Mouse (Mus musculus) limb, embryonic 15.5 days (tissue): Measurements from ENCODE around the gene Kmo. TPM values are rescaled to one million over a fixed set of nuclear protein-coding genes. Genes with fewer than 3 reads are reported as not detected.

Experiments
- ATAC-seq: fragments of 200-750 bp; cut with Nextera tagmentation; 2 replicates; pipeline ENCODE4 v1.8.0; 2017; ENCODE audit warnings: low read depth, moderate TSS enrichment; ENCODE audit not compliant: insufficient number of reproducible peaks, low FRiP score, low TSS enrichment
- H3K27ac ChIP-seq: fragments of 300-500 bp; sonication (generic); 2 replicates; pipeline ENCODE4 v1.5.1; 2015; ENCODE audit warnings: moderate library complexity, mild to moderate bottlenecking, inconsistent platforms
- H3K27me3 ChIP-seq: fragments of 300-500 bp; sonication (generic); 2 replicates; pipeline ENCODE4 v1.6.1; 2015; ENCODE audit warnings: inconsistent platforms
- H3K36me3 ChIP-seq: fragments of 300-500 bp; sonication (generic); 2 replicates; pipeline ENCODE4 v1.6.1; 2015; ENCODE audit warnings: inconsistent platforms
- H3K4me1 ChIP-seq: fragments of 300-500 bp; sonication (generic); 2 replicates; pipeline ENCODE4 v1.6.1; 2015; ENCODE audit warnings: inconsistent platforms
- H3K4me2 ChIP-seq: fragments of 300-500 bp; sonication (generic); 2 replicates; pipeline ENCODE4 v1.6.1; 2015; ENCODE audit warnings: mild to moderate bottlenecking, inconsistent platforms
- H3K4me3 ChIP-seq: fragments of 300-500 bp; sonication (generic); 2 replicates; pipeline ENCODE4 v1.5.1; 2015; ENCODE audit warnings: mild to moderate bottlenecking, inconsistent platforms
- H3K9ac ChIP-seq: fragments of 300-500 bp; sonication (generic); 2 replicates; pipeline ENCODE4 v1.6.1; 2015; ENCODE audit warnings: inconsistent platforms
- H3K9me3 ChIP-seq: fragments of 300-500 bp; sonication (generic); 2 replicates; pipeline ENCODE4 v1.6.1; 2016; ENCODE audit warnings: inconsistent platforms
- WGBS: fragments of 180-500 bp; shearing (Covaris S2); methylation state at CpG from one replicate; pipeline ENCODE4 v1.1.7; 2015; 5-methylcytosine and 5-hydroxymethylcytosine counted together
- polyA plus RNA-seq: library from polyadenylated mRNA; unstranded; fragments of >200 nt; fragmentation: Nextera tagmentation; extraction: Ambion mirVana; gene quantifications from 2 replicates; pipeline ENCODE4 v1.2.1, GENCODE M21; 2015

Gene Kmo
- polyA plus RNA-seq, 1 experiment from 2014 or later, result 0.31 TPM

GRCm38 (mm10) chr1:175675116-175675515 is 54.9 kb downstream of the Kmo start:
- 87% methylated on average over 6 of the region's 6 CpGs for WGBS
- H3K27ac ChIP-seq, result no peak overlapping the region

DNA sequence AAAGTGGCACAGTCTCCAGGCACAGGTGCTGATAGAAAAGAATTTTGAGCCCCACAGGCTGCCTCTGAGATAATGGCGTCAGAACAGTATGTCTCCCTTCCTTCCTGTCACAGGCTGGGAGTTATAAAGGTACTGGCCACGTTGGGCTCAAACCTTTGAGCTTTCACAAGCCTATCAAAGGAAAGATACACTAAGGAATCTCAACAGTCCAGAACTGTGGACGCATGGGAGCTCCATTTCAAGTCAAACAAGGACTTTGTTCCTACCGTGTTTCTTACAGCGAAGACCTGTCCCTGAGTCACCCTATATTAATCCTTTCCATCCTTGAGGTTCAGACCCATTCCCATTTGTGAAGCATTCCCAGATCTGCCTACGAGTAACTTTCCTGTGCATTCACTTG is 57.3 kb downstream of the Kmo start:
- H3K4me3 ChIP-seq, result no peak overlapping the region
- no peak overlapping the region for H3K27ac ChIP-seq
- H3K9ac ChIP-seq, result no peak overlapping the region
- H3K4me1 ChIP-seq, result no peaks in the 10 kb centered on the region
- H3K4me2 ChIP-seq, result no peak overlapping the region
- no peaks in the 10 kb centered on the region for H3K9me3 ChIP-seq
- WGBS, result 80% methylated on average over 6 of the region's 6 CpGs
- no peaks in the 10 kb centered on the region for H3K27me3 ChIP-seq
- ATAC-seq, result no peak
- no peaks in the 10 kb centered on the region for H3K36me3 ChIP-seq

More at GRCm38 (mm10) chr1:175675116-175675515, 54.9 kb downstream of the Kmo start:
- no peak overlapping the region for H3K4me3 ChIP-seq
- H3K9me3 ChIP-seq, result no peaks in the 10 kb centered on the region
- ATAC-seq, result no peak
- H3K27me3 ChIP-seq, result no peaks in the 10 kb centered on the region
- H3K4me1 ChIP-seq, result no peaks in the 10 kb centered on the region
- H3K9ac ChIP-seq, result no peak overlapping the region
- no peaks in the 10 kb centered on the region for H3K36me3 ChIP-seq
- H3K4me2 ChIP-seq, result no peak overlapping the region

DNA sequence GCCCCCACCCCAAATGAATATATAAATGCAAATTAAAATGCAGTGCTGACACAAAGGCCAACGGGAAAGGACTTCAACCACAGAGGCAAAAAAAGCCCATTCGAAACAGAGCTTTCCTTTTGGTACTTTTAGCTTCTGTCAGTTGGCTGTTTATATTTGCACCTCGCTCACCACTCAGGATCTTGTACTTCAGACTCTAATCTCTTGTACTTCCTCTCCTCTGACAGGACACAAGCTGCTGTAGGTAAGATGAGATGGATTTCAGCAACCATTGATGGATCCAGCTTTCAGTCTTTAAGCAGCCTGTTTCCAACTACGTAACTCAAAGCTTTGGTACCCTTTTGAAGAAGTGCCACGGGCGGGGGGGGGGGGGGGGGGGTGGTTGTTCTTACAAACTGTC is 60.8 kb downstream of the Kmo start:
- no peak for ATAC-seq
- no peaks in the 10 kb centered on the region for H3K27me3 ChIP-seq
- H3K4me1 ChIP-seq, result no peaks in the 10 kb centered on the region
- no peak overlapping the region for H3K4me2 ChIP-seq
- no peak overlapping the region for H3K27ac ChIP-seq
- H3K9ac ChIP-seq, result no peak overlapping the region
- H3K9me3 ChIP-seq, result no peaks in the 10 kb centered on the region
- H3K36me3 ChIP-seq, result no peaks in the 10 kb centered on the region
- H3K4me3 ChIP-seq, result no peak overlapping the region
- 87% methylated on average over 6 of the region's 6 CpGs for WGBS

DNA sequence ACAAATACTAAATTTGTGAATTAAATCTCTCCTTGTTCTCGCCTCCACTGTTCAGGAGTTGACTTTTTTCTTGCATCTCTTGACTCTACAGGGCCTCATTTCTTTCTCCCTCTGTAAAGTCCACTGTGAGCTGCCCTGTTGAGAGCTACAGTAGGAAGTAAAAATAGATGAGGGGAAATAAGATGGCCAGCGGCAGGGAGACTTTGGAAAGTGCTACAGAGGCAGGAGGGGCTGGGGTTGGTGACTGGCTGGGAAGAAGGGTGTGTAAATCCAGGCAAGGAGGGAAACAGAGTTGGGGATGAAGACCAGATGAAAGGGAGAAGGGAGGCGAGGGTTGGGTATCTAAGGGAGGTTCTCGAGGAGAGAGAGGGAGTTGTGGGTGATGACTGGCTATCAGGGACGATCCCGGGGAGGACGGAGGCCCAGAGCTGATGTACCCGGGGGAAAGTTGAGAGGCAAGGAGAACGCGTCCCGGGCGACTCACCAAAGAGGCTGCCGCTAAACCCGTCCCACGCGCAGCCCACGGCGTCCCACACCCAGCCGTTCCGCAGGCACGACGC is 71.6 kb downstream of the Kmo start:
- H3K9ac ChIP-seq, result peak overlapping the region; percentile 74
- WGBS, result 2% methylated on average over 22 of the region's 22 CpGs

DNA sequence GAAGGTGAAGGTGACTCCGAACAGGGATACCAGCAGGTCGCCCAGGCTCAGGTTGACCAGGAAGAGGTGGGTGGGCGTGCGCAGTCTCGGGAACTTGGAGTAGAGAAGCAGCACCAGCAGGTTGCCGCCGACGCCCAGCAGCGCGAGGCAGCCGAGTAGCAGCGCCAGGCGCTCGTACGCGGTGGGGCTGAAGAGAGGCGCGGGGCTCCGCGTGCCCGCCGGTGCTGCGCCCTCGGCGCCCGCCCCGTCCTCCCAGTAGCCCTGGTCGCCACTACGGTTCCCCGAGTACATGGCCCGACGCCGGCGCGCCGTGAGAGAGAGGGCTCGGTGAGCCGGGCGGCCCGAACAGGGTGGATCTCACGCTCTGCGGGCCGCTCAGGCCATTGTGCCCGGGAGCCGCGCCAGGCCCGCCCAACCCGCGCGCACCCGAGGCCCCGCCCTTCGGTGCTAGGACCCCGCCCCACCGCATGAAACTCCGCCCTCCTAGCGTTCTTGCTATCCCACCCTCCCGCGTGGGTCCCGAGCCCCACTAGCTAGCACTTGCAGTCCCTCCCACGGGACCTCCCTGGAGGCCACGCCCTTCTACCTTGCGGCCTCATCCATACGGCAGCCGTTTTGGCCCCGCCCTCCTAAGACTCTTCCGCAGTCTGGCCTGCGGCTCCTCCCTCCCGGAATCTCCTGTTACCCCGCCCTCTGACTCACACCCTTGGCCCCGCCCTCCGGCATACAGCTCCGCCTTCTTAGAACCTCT is 72.2 kb downstream of the Kmo start, which contains the start of the genes Opn3 and Chml:
Gene Opn3 (minus strand): TSS at position 531 of the 751 bp plus-strand sequence.
Gene Chml (minus strand): TSS at position 656 of the 751 bp plus-strand sequence.
- Histone ChIP-seq H3K4me2 (peak within 1 kb of the TSS; percentile 92), H3K27ac (peak within 1 kb of the TSS; percentile 86), H3K9ac (peak within 1 kb of the TSS; percentile 74), H3K9me3 (no peaks in the 10 kb centered on the region), H3K27me3 (no peaks in the 10 kb centered on the region), H3K4me1 (peaks cover 15% of the 10 kb centered on the region; the same call in 1 of the 2 replicates), H3K36me3 (0 out of 2 replicates have a peak, but pooled peaks cover 9% of the 10 kb centered on the region), H3K4me3 (peak within 1 kb of the TSS; percentile 75)
- under 1% methylated on average over 56 of the region's 73 CpGs for WGBS
- peak; percentile 97 for ATAC-seq

More for the DNA sequence above, 71.6 kb downstream of the Kmo start:
- Histone ChIP-seq H3K4me1 (peaks cover 15% of the 10 kb centered on the region; the same call in 1 of the 2 replicates), H3K4me2 (peak overlapping the region; percentile 92), H3K27me3 (no peaks in the 10 kb centered on the region), H3K27ac (peak overlapping the region; percentile 86), H3K9me3 (no peaks in the 10 kb centered on the region), H3K4me3 (peak overlapping the region; percentile 75), H3K36me3 (0 out of 2 replicates have a peak, but pooled peaks cover 9% of the 10 kb centered on the region)
- ATAC-seq, result no peak

GRCm38 (mm10) chr1:175692997-175693361 is 72.8 kb downstream of the Kmo start:
- Histone ChIP-seq H3K4me2 (peak overlapping the region; percentile 92), H3K36me3 (0 out of 2 replicates have a peak, but pooled peaks cover 4% of the 10 kb centered on the region), H3K9me3 (no peaks in the 10 kb centered on the region), H3K4me1 (peaks cover 15% of the 10 kb centered on the region; the same call in 1 of the 2 replicates), H3K27me3 (no peaks in the 10 kb centered on the region), H3K9ac (no peak overlapping the region), H3K4me3 (peak overlapping the region; percentile 75), H3K27ac (peak overlapping the region; percentile 47; the same call in 1 of the 2 replicates)
- WGBS, result under 1% methylated on average over 17 of the region's 17 CpGs
- ATAC-seq, result no peak

DNA sequence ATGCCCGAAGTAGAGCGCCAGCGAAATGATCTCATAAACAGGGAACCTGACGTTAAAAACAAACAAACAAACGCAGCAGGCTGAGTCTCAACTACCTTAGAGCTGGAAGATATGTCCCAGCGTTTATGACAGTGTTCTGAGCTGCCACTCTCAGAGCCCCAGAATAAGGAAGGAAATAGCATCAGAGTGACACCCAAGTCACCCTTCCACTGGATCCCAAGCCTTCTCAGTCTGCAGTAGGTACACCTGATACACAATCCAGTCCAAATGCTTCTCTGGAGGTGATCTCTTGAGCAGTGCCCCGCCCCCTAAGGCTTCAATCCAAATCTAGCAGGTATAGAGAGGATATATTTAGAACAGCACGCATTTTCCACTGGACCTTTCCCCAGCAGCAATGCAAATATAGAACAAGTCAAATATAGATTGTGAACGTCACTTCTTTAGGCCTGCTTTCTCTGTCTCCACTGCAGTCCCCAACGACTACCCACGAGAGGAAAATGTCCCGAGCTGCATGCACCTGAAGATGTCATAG is 73.3 kb downstream of the Kmo start:
- H3K4me1 ChIP-seq, result peaks cover 15% of the 10 kb centered on the region; the same call in 1 of the 2 replicates
- no peaks in the 10 kb centered on the region for H3K27me3 ChIP-seq
- H3K27ac ChIP-seq, result peak overlapping the region; percentile 47; the same call in 1 of the 2 replicates
- H3K9ac ChIP-seq, result no peak overlapping the region
- no peaks in the 10 kb centered on the region for H3K9me3 ChIP-seq
- H3K4me3 ChIP-seq, result peak overlapping the region; percentile 75
- H3K4me2 ChIP-seq, result peak overlapping the region; percentile 92
- ATAC-seq, result no peak
- H3K36me3 ChIP-seq, result no peaks in the 10 kb centered on the region
- WGBS, result 38% methylated on average over 12 of the region's 12 CpGs

- no peaks in the 10 kb centered on the region for H3K27me3 ChIP-seq
- H3K4me2 ChIP-seq, result no peak within 1 kb of the TSS
- no peak for ATAC-seq
- H3K9me3 ChIP-seq, result no peaks in the 10 kb centered on the region
- peak within 1 kb of the TSS; percentile 17; the same call in 1 of the 2 replicates for H3K27ac ChIP-seq
- 89% methylated on average over 1 of the region's 1 CpGs for WGBS
- no peaks in the 10 kb centered on the region for H3K36me3 ChIP-seq
- no peak within 1 kb of the TSS for H3K4me3 ChIP-seq
- no peak within 1 kb of the TSS for H3K9ac ChIP-seq
- H3K4me1 ChIP-seq, result peaks cover 6% of the 10 kb centered on the region; the same call in 1 of the 2 replicates
These were observed 78.1 kb downstream of the Kmo start, which contains the start of gene Wdr64 for GRCm38 (mm10) chr1:175698293-175698692. Gene Wdr64 (plus strand): TSS chr1:175698593.

DNA sequence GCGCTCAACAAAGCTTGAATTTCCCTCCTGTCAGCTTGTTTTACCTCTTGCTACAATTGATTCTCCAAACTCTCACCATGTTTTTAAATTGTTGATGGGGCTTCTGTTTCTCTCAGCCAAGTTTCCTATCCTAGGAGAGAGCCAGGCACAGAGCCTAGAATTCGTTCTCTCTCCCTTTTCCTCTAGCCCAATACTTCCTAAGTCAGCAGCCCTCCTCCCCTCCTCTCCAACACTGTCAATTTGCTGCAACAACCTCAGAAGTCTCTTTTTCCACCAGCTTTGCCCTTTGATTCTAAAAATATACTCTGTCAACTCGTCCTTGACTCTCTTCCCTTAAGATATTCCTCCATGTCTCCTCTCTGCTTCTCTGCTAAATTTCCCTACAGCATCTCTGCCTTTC is 79.2 kb downstream of the Kmo start:
- ATAC-seq, result no peak
- no peaks in the 10 kb centered on the region for H3K36me3 ChIP-seq
- 57% methylated on average over 3 of the region's 3 CpGs for WGBS
- no peak overlapping the region for H3K4me2 ChIP-seq
- H3K4me1 ChIP-seq, result no peaks in the 10 kb centered on the region
- H3K27ac ChIP-seq, result peak overlapping the region; percentile 17; the same call in 1 of the 2 replicates
- H3K9me3 ChIP-seq, result no peaks in the 10 kb centered on the region
- no peak overlapping the region for H3K4me3 ChIP-seq
- no peaks in the 10 kb centered on the region for H3K27me3 ChIP-seq
- no peak overlapping the region for H3K9ac ChIP-seq

DNA sequence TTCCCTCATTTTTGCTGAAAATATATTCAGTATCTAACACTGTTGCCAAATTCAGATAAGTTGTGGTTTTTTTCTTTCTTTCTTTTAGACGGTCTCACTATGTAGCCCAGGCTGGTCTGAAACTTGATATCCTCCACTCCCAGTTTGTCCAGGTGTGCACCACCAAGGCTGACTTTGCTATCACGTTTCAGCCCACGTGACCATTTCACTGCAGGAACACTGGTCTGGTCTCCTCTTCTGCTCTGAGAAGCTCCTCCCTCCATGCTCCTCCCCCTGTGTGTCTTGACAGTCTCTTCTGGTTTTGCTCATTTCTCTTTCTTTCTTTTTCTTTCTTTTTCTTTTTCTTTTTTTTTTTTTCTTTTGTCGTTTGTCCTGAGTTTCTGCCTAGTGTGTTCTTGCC is 79.6 kb downstream of the Kmo start:
- no peaks in the 10 kb centered on the region for H3K9me3 ChIP-seq
- 26% methylated on average over 4 of the region's 4 CpGs for WGBS
- H3K36me3 ChIP-seq, result no peaks in the 10 kb centered on the region
- H3K27ac ChIP-seq, result peak overlapping the region; percentile 17; the same call in 1 of the 2 replicates
- H3K4me3 ChIP-seq, result no peak overlapping the region
- no peaks in the 10 kb centered on the region for H3K27me3 ChIP-seq
- H3K9ac ChIP-seq, result no peak overlapping the region
- H3K4me2 ChIP-seq, result no peak overlapping the region
- H3K4me1 ChIP-seq, result no peaks in the 10 kb centered on the region
- no peak for ATAC-seq

DNA sequence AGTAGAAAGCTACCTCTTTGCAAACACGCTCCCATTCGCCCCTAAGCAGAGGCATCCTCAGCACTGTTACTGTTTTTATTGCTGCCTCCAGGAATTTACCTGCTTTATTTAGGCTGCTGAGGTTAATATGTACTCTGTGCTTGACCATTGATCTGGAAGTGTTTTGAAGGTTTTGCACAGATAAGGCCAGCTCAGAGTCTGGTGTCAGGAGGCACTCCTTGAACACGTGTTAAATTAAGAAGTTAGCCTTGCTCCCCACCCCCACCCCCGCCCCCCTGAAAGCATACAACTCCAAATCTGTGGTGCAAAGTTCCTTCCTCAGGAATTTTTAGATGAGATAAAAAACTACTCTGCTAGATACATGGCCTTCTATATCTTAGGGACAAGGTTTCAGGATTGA is 81.0 kb downstream of the Kmo start:
- ATAC-seq, result no peak
- Histone ChIP-seq H3K4me1 (no peaks in the 10 kb centered on the region), H3K27ac (no peak overlapping the region)

DNA sequence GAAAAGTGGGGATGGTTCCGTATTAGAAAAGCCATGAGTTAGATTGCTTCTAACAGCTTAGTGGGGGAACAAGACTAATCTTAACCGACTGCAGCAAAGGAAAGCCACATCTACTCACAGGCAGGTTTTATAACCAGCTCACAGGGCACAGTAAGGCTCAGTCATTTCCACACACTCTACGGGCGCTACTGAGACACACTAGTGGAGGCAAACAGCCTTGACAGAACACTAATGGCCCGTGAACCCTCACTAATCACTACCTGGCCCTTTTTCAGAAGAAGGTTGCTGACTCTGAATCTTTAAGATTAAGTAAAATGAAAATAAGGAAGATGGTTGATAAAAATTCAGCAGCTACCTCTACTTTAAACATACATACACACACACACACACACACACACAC is 87.4 kb downstream of the Kmo start:
- H3K9me3 ChIP-seq, result no peaks in the 10 kb centered on the region
- no peak overlapping the region for H3K4me3 ChIP-seq
- no peaks in the 10 kb centered on the region for H3K27me3 ChIP-seq
- H3K36me3 ChIP-seq, result no peaks in the 10 kb centered on the region
- no peak for ATAC-seq
- WGBS, result 54% methylated on average over 5 of the region's 5 CpGs
- H3K9ac ChIP-seq, result no peak overlapping the region
- H3K27ac ChIP-seq, result no peak overlapping the region
- H3K4me2 ChIP-seq, result no peak overlapping the region
- H3K4me1 ChIP-seq, result 0 out of 2 replicates have a peak, but pooled peaks cover 3% of the 10 kb centered on the region

More for the DNA sequence above, 81.0 kb downstream of the Kmo start:
- Histone ChIP-seq H3K9me3 (no peaks in the 10 kb centered on the region), H3K4me2 (no peak overlapping the region), H3K9ac (no peak overlapping the region), H3K36me3 (no peaks in the 10 kb centered on the region), H3K4me3 (no peak overlapping the region), H3K27me3 (no peaks in the 10 kb centered on the region)
- 67% methylated on average over 4 of the region's 4 CpGs for WGBS
